Mouse (Mus musculus) left cerebral cortex, adult 6 months (tissue): ENCODE data around the gene Gm8660. TPM values are rescaled to one million over a fixed set of nuclear protein-coding genes. Genes with fewer than 3 reads are reported as not detected.

Experiments used
- long read RNA-seq, 2 experiments: library from polyadenylated mRNA; unstranded; transcript quantifications; one replicate each; pipeline ENCODE4 v2.0.0; 2019 to 2020
- polyA plus RNA-seq: library from polyadenylated mRNA; unstranded; fragments of <200 nt; fragmentation: Nextera tagmentation; gene quantifications from 2 replicates; pipeline ENCODE4 v1.2.3, GENCODE M21; 2021

Gene Gm8660
- not detected in 2 replicates for polyA plus RNA-seq
- long read RNA-seq, experiment 1 = 0 reads
- long read RNA-seq, experiment 2 = 0 reads

DNA sequence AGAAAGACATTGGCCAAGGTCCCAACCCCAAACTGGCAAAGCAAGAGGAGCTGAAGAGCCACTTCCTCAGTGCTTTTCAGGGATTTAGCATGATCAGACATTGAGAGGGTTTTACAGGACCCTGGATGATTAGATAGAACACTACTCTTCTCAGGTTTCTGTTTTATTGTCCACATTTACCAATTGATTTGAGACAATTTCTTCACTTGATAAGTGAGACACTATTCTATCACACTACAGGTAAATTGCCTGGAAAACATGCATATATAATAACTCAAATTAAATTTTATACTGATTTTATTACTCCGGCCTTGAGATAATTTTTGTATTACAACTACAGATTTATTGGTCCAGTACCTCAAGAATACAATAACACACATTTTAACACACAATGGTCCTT lies at the start of gene Gm8660:
Gm8660 (minus strand) TSS at position 101 of the 400 bp plus-strand sequence.

DNA sequence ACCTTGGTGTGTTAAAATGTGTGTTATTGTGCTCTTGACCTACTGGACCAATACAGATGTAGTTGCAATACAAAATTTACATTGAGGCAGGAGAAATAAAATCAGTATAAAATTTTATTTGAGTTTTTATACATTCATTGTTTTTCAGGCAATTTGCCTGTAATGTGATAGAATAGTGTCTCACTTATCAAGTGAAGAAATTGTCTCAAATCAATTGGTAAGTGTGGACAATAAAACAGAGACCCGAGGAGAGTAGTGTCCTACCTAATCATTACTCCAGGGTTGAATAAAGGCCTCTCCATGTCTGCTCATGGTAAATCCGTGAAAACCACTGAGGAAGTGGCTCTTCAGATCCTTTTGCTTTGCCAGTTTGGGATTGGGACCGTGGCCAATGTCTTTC lies 42.4 kb upstream of the Gm8660 start, which contains the start of gene Vmn1r148:
Vmn1r148 (plus strand) TSS at position 301 of the 400 bp plus-strand sequence.

DNA sequence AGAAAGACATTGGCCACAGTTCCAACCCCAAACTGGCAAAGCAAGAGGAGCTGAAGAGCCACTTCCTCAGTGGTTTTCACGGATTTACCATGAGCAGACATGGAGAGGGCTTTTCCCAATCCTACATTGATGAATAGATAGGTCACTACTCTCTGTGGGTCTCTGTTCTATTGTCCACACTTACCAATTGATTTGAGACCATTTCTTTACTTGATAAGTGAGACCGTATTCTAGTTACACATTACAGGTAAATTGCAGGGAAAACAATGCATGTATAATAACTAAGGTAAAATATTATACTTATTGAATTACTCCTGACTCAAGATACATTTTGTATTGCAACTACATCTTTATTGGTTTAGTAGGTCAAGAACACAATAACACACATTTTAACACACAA lies 41.2 kb downstream of the Gm8660 start, which contains the start of gene Gm4187:
Gm4187 (minus strand) TSS at position 101 of the 400 bp plus-strand sequence.

Other genes with a start within 250 kb of the Gm8660 start
- gene Gm10666, start 236.3 kb downstream of the Gm8660 start, polyA plus RNA-seq = not detected in 2 replicates
- gene Vmn1r142, start 207.0 kb downstream of the Gm8660 start, polyA plus RNA-seq = not detected in 2 replicates
- not detected in 2 replicates for gene Vmn1r143, start 181.7 kb downstream of the Gm8660 start, polyA plus RNA-seq
- gene Gm8653, start 169.8 kb downstream of the Gm8660 start, polyA plus RNA-seq = not detected in 2 replicates
- not detected in 2 replicates for gene Gm8453, start 141.6 kb downstream of the Gm8660 start, polyA plus RNA-seq
- gene Gm4187, start 41.3 kb downstream of the Gm8660 start, polyA plus RNA-seq = not detected in 2 replicates
- gene Vmn1r148, start 42.5 kb upstream of the Gm8660 start, polyA plus RNA-seq = not detected in 2 replicates
- gene Vmn1r149, start 67.2 kb upstream of the Gm8660 start, polyA plus RNA-seq = not detected in 2 replicates
- not detected in 2 replicates for gene Gm10665, start 93.0 kb upstream of the Gm8660 start, polyA plus RNA-seq
- gene Vmn1r151, start 128.6 kb upstream of the Gm8660 start, polyA plus RNA-seq = not detected in 2 replicates
- gene Vmn1r152, start 151.9 kb upstream of the Gm8660 start, polyA plus RNA-seq = not detected in 2 replicates
- not detected in 2 replicates for gene Gm8677, start 163.8 kb upstream of the Gm8660 start, polyA plus RNA-seq
- not detected in 2 replicates for gene Gm4201, start 194.3 kb upstream of the Gm8660 start, polyA plus RNA-seq
- not detected in 2 replicates for gene Gm4565, start 217.1 kb upstream of the Gm8660 start, polyA plus RNA-seq